Mouse (Mus musculus) kidney, embryonic 16.5 days (tissue): Measurements from ENCODE around the gene Lgr4. TPM values are rescaled to one million over a fixed set of nuclear protein-coding genes. Genes with fewer than 3 reads are reported as not detected.

Source experiments
- ATAC-seq: fragments of 200-750 bp; cut with Nextera tagmentation; 2 replicates; pipeline ENCODE4 v1.8.0; 2017; ENCODE audit warnings: moderate TSS enrichment; ENCODE audit not compliant: low FRiP score, low TSS enrichment
- H3K27ac ChIP-seq: fragments of 300-500 bp; sonication (generic); 2 replicates; pipeline ENCODE4 v1.5.1; 2014; ENCODE audit warnings: low read length
- H3K27me3 ChIP-seq: fragments of 300-500 bp; sonication (generic); 2 replicates; pipeline ENCODE4 v1.6.1; 2014; ENCODE audit warnings: low read length, control low read depth, mixed read lengths; ENCODE audit not compliant: insufficient read depth
- H3K36me3 ChIP-seq: fragments of 300-500 bp; sonication (generic); 2 replicates; pipeline ENCODE4 v1.6.1; 2014; ENCODE audit warnings: low read length, control low read depth, mixed read lengths; ENCODE audit not compliant: insufficient read depth
- H3K4me1 ChIP-seq: fragments of 300-500 bp; sonication (generic); 2 replicates; pipeline ENCODE4 v1.6.1; 2014; ENCODE audit warnings: low read length, control low read depth, mixed read lengths; ENCODE audit not compliant: insufficient read depth
- H3K4me2 ChIP-seq: fragments of 300-500 bp; sonication (generic); replicated peaks from 2 replicates; pipeline ENCODE4 v1.6.1; 2014; ENCODE audit warnings: low read depth, low read length
- H3K4me3 ChIP-seq: fragments of 300-500 bp; sonication (generic); 2 replicates; pipeline ENCODE4 v1.5.1; 2014; ENCODE audit warnings: mild to moderate bottlenecking, low read length
- H3K9ac ChIP-seq: fragments of 300-500 bp; sonication (generic); replicated peaks from 2 replicates; pipeline ENCODE4 v1.6.1; 2014; ENCODE audit warnings: low read length
- H3K9me3 ChIP-seq: fragments of 300-500 bp; sonication (generic); 2 replicates; pipeline ENCODE4 v1.6.1; 2016; ENCODE audit warnings: low read length, control low read depth
- WGBS: fragments of 180-500 bp; shearing (Covaris S2); extraction: QIAGEN DNeasy Blood & Tissue Kit; methylation state at CpG from one replicate; pipeline ENCODE4 v1.1.7; 2014; 5-methylcytosine and 5-hydroxymethylcytosine counted together
- polyA plus RNA-seq: library from polyadenylated mRNA; unstranded; fragments of >200 nt; fragmentation: Nextera tagmentation; extraction: Ambion mirVana; gene quantifications from 2 replicates; pipeline ENCODE4 v1.2.1, GENCODE M21; 2015

Gene Lgr4
- polyA plus RNA-seq, 1 experiment from 2014 or later: 23.9 TPM

GRCm38 (mm10) chr2:110063131-110063530 is 145.7 kb downstream of the Lgr4 start:
- Histone ChIP-seq H3K4me3 (no peak overlapping the region), H3K4me2 (no peak overlapping the region), H3K27ac (no peak overlapping the region), H3K4me1 (peaks cover 16% of the 10 kb centered on the region), H3K36me3 (no peaks in the 10 kb centered on the region), H3K9me3 (no peaks in the 10 kb centered on the region; the same call in 1 of the 2 replicates), H3K9ac (no peak overlapping the region), H3K27me3 (no peaks in the 10 kb centered on the region)
- no peak for ATAC-seq
- WGBS: 94% methylated on average over 1 of the region's 1 CpGs

Other genes with a start within 250 kb of the Lgr4 start
- 0.69 and 1.2 TPM in 2 replicates for gene Bdnf, start 242.9 kb upstream of the Lgr4 start, polyA plus RNA-seq
- gene Lin7c, start 26.8 kb upstream of the Lgr4 start, polyA plus RNA-seq: 70.5 and 76.5 TPM in 2 replicates
- gene Ccdc34, start 100.2 kb downstream of the Lgr4 start, polyA plus RNA-seq: 39.5 and 44.9 TPM in 2 replicates